11 mouse cellular contexts compared by ENCODE assay signal in genomic region chr11:79878091-79878490, GRCm38 (mm10).
DNase-seq lines count a peak whose midpoint lies in the region; ATAC-seq and TF ChIP-seq lines count a peak whose summit lies in the region.
"Had no signal": no experiment of that assay in that cellular context is flagged by ENCODE, and none has a peak within 500 bp of the region (broad histone marks: within the 10 kb centered on the region; RNA-seq: fewer than 3 reads in every experiment).

No protein-coding gene starts in this region.

- no peaks in the 10 kb centered on the region for H3K36me3 ChIP-seq in intestine, embryonic 15.5 days

- POLR2A ChIA-PET in Patski (lab: Charles Lee): no interaction called here

- H3K9ac ChIP-seq in intestine, embryonic 15.5 days: no peak overlapping the region

- H3K4me3 ChIP-seq in embryonic fibroblast, embryonic 13.5 days (ENCODE audit: insufficient read depth, low read length): no peak overlapping the region
- H3K4me3 ChIP-seq in intestine, embryonic 15.5 days (replicated peaks): no peak overlapping the region

- H3K27me3 ChIP-seq in Patski: no peaks in the 10 kb centered on the region
- H3K27me3 ChIP-seq in intestine, embryonic 15.5 days (replicated peaks): no peaks in the 10 kb centered on the region

- no peak for TF ChIP-seq POLR2A in embryonic fibroblast, embryonic 13.5 days (IDR thresholded peaks at IDR 0.05; ENCODE audit: low read depth, low read length)

- DNase-seq in Patski (ENCODE audit: low read depth, low spot score): no peak
- peak; percentile 80 for DNase-seq in lung, postnatal 10 days
- DNase-seq in layer of hippocampus, postnatal 25 days (ENCODE audit: extremely low spot score in 1 of 2, low spot score in 1 of 2): no peak
- DNase-seq in layer of hippocampus, adult 9-11 months: no peak
- DNase-seq in cerebellum, postnatal 4 days (ENCODE audit: low spot score in 2 of 2): no peak
- DNase-seq in retina, embryonic 14.5 days (ENCODE audit: low spot score): no peak
- DNase-seq: cerebellum, adult 11-12 months; spleen, adult 18-20 months had no signal

- no peaks in the 10 kb centered on the region for H3K9me3 ChIP-seq in intestine, embryonic 15.5 days

- CTCF ChIA-PET in Patski (lab: Charles Lee): interaction anchor here (0.9 kb wide), 1 partner anchor 9 kb away, joined by 3 read pairs; no protein-coding TSS in a partner anchor

- H3K4me2 ChIP-seq in intestine, embryonic 15.5 days (replicated peaks): no peak overlapping the region

- peak overlapping the region; percentile 69 for H3K27ac ChIP-seq in embryonic fibroblast, embryonic 13.5 days (ENCODE audit: insufficient read depth, low read length)
- peak overlapping the region; percentile 14; the same call in 1 of the 2 replicates for H3K27ac ChIP-seq in intestine, embryonic 15.5 days

- in situ Hi-C loops in Patski (cut with MboI; ENCODE audit: low pct_unique_long_range_greater_than_20kb): no loop called here

- ATAC-seq in Patski: peak; percentile 26
- no peak for ATAC-seq in intestine, embryonic 15.5 days
- ATAC-seq: forebrain, embryonic 16.5 days had no signal

- TF ChIP-seq CTCF in Patski (IDR thresholded peaks at IDR 0.05): no peak
- TF ChIP-seq CTCF in embryonic fibroblast, embryonic 13.5 days (IDR thresholded peaks at IDR 0.05; ENCODE audit: borderline replicate concordance, insufficient read depth, low read length): no peak

- H3K4me1 ChIP-seq in embryonic fibroblast, embryonic 13.5 days (ENCODE audit: control insufficient read depth, insufficient read depth, low read length): no peaks in the 10 kb centered on the region
- H3K4me1 ChIP-seq in intestine, embryonic 15.5 days (replicated peaks): peaks cover 10% of the 10 kb centered on the region

- WGBS in intestine, embryonic 15.5 days: 48% methylated on average over 7 of the region's 7 CpGs
